Mouse (Mus musculus) bone marrow macrophage, adult 2 months (primary cell): ENCODE data around the gene Pim2.

Experiments used
- CTCF ChIP-seq: IDR thresholded peaks from 2 replicates; pipeline ENCODE4 v1.5.1; 2012; ENCODE audit warnings: low read depth, mild to moderate bottlenecking, low read length, moderate library complexity
- POLR2A ChIP-seq: IDR thresholded peaks from 2 replicates; pipeline ENCODE4 v1.6.1; 2012; ENCODE audit warnings: mild to moderate bottlenecking, low read depth, low read length, borderline replicate concordance

- TF ChIP-seq POLR2A: no peak
- no peak for TF ChIP-seq CTCF
Observed at GRCm38 (mm10) chrX:7863181-7863580, 14.9 kb upstream of the Pim2 start.
